Mouse (Mus musculus) kidney, postnatal 14 days (tissue): ENCODE measurements around the gene Olfr312.
A peak's percentile ranks its signal among the peaks of the same experiment; 100 is the strongest.

Experiments used
- DNase-seq: peaks from one replicate; pipeline ENCODE4 v3.0.0; 2022; ENCODE audit warnings: mixed read lengths

Olfr312 gene

GRCm38 (mm10) chr11:58867039-58867953 is 38.3 kb downstream of the Olfr312 start, which contains the start of gene 2810021J22Rik:
Gene 2810021J22Rik (plus strand): TSS chr11:58867216.
- peak; percentile 83 for DNase-seq

- DNase-seq, result no peak
These were observed 38.9 kb downstream of the Olfr312 start for GRCm38 (mm10) chr11:58867954-58868330.

- DNase-seq, result no peak
These were observed 41.9 kb downstream of the Olfr312 start for GRCm38 (mm10) chr11:58870961-58871360.

- no peak for DNase-seq
These were observed 54.7 kb downstream of the Olfr312 start for GRCm38 (mm10) chr11:58883756-58884155.
